Mouse (Mus musculus) monocyte, adult 2 months (primary cell): ENCODE measurements at regions not wholly inside any gene's neighbourhood (a gene's known extent, or its start where the extent isn't known, plus 50 kb on each side); places are given as distances from the start of the nearest gene placed in this dataset.

ENCODE experiments used
- DNase-seq, 2 experiments: peaks; one replicate each; pipeline ENCODE4 v3.0.0; 2022; ENCODE audit warnings: low spot score in 2 of 2, low read depth in 1 of 2

- DNase-seq: no peak
These were observed 58.7 kb upstream of the Pmepa1 start for GRCm38 (mm10) chr2:173334856-173335595.

GRCm38 (mm10) chr2:173335859-173336258 is 59.5 kb upstream of the Pmepa1 start:
- no peak for DNase-seq

GRCm38 (mm10) chr2:173337666-173338065 is 61.3 kb upstream of the Pmepa1 start:
- peak; percentile 10 to 27 for DNase-seq

GRCm38 (mm10) chr2:173338671-173339070 is 62.3 kb upstream of the Pmepa1 start:
- DNase-seq: no peak

GRCm38 (mm10) chr2:173339211-173339610 is 62.9 kb upstream of the Pmepa1 start:
- DNase-seq: no peak

- no peak for DNase-seq
These were observed 63.8 kb upstream of the Pmepa1 start for GRCm38 (mm10) chr2:173340044-173340601.

- no peak for DNase-seq
These were observed 66.4 kb upstream of the Pmepa1 start for GRCm38 (mm10) chr2:173342605-173343260.

- no peak for DNase-seq
These were observed 67.3 kb upstream of the Pmepa1 start for GRCm38 (mm10) chr2:173343665-173344064.

GRCm38 (mm10) chr2:173344221-173344620 is 67.9 kb upstream of the Pmepa1 start:
- no peak for DNase-seq

GRCm38 (mm10) chr2:173347341-173347740 is 71.0 kb upstream of the Pmepa1 start:
- no peak for DNase-seq

- no peak for DNase-seq
These were observed 72.4 kb upstream of the Pmepa1 start for GRCm38 (mm10) chr2:173348757-173349156.

GRCm38 (mm10) chr2:173349510-173349909 is 73.2 kb upstream of the Pmepa1 start:
- peak; percentile 9 to 14 for DNase-seq

GRCm38 (mm10) chr2:173349910-173350309 is 73.6 kb upstream of the Pmepa1 start:
- no peak for DNase-seq

GRCm38 (mm10) chr2:173350405-173350804 is 74.1 kb upstream of the Pmepa1 start:
- DNase-seq: no peak

GRCm38 (mm10) chr2:173350831-173351230 is 74.5 kb upstream of the Pmepa1 start:
- DNase-seq: no peak

- no peak for DNase-seq
These were observed 75.8 kb upstream of the Pmepa1 start for GRCm38 (mm10) chr2:173351831-173352755.

GRCm38 (mm10) chr2:173352756-173353139 is 76.4 kb upstream of the Pmepa1 start:
- no peak for DNase-seq

- no peak for DNase-seq
These were observed 77.3 kb upstream of the Pmepa1 start for GRCm38 (mm10) chr2:173353435-173354241.

- DNase-seq: no peak
These were observed 80.5 kb upstream of the Pmepa1 start for GRCm38 (mm10) chr2:173356786-173357185.

GRCm38 (mm10) chr2:173365441-173366166 is 89.3 kb upstream of the Pmepa1 start:
- no peak for DNase-seq
